Mouse (Mus musculus): Measurements from ENCODE around the gene Pdzd2. TPM values are rescaled to one million over a fixed set of nuclear protein-coding genes. Genes with fewer than 3 reads are reported as not detected.
A peak's percentile ranks its signal among the peaks of the same experiment; 100 is the strongest.

Pdzd2 gene
- polyA plus RNA-seq, 1 experiment from 2014 or later, result 114 TPM

GRCm38 (mm10) chr15:12314584-12314983, 425.1 kb downstream of the Pdzd2 start:
- no peak overlapping the region for H3K4me3 ChIP-seq (ENCODE audit: low read depth, low read length)
- H3K4me1 ChIP-seq (ENCODE audit: insufficient read depth, low read depth, low read length), result no peaks in the 10 kb centered on the region
- TF ChIP-seq CTCF (IDR thresholded peaks at IDR 0.05), result no peak
- no peak for TF ChIP-seq EP300 (IDR thresholded peaks at IDR 0.05)
- H3K9ac ChIP-seq (replicated peaks; ENCODE audit: low read depth), result no peak overlapping the region
- H3K36me3 ChIP-seq (ENCODE audit: insufficient read depth, low read length), result no peaks in the 10 kb centered on the region
- H3K4me2 ChIP-seq (replicated peaks; ENCODE audit: low read depth, low read length), result no peak overlapping the region
- H3K9me3 ChIP-seq (ENCODE audit: low read length), result no peaks in the 10 kb centered on the region
- no peak overlapping the region for H3K27ac ChIP-seq (ENCODE audit: low read length)
- ATAC-seq (no peak), DNase-seq (ENCODE audit: low spot score) (no peak)
- WGBS, result 68% methylated on average over 5 of the region's 5 CpGs
- no peaks in the 10 kb centered on the region for H3K27me3 ChIP-seq (replicated peaks; ENCODE audit: insufficient read depth, low read length)

DNA sequence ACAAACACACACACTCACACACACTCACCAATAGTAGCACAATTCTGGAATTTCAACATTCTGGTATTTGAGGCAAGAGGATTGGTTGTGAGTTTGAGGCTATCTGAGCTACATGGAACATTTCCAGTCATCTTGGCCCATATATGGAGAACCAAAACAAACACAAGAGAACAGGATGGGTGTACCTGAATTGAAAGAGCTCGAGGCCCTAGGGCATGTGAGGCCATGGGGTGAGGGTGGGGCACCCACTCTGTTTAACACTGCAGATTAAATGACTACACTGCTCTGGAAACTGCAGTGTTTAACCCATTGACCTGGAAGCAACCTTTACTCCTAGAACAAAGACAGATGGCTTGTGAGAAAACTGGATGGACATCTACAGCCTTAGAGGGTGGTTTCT, 426.5 kb downstream of the Pdzd2 start:
- DNase-seq (ENCODE audit: low spot score), result peak; percentile 28
- no peaks in the 10 kb centered on the region for H3K36me3 ChIP-seq (ENCODE audit: insufficient read depth, low read length)
- no peaks in the 10 kb centered on the region for H3K4me1 ChIP-seq (ENCODE audit: insufficient read depth, low read depth, low read length)
- TF ChIP-seq EP300 (IDR thresholded peaks at IDR 0.05) (no peak), CTCF (IDR thresholded peaks at IDR 0.05) (no peak)
- ATAC-seq, result peak; percentile 62
- H3K9me3 ChIP-seq (ENCODE audit: low read length), result no peaks in the 10 kb centered on the region
- H3K9ac ChIP-seq (replicated peaks; ENCODE audit: low read depth), result no peak overlapping the region
- no peak overlapping the region for H3K4me2 ChIP-seq (replicated peaks; ENCODE audit: low read depth, low read length)
- WGBS, result 9% methylated on average over 1 of the region's 1 CpGs
- no peaks in the 10 kb centered on the region for H3K27me3 ChIP-seq (replicated peaks; ENCODE audit: insufficient read depth, low read length)
- H3K27ac ChIP-seq (ENCODE audit: low read length), result no peak overlapping the region
- no peak overlapping the region for H3K4me3 ChIP-seq (ENCODE audit: low read depth, low read length)

DNA sequence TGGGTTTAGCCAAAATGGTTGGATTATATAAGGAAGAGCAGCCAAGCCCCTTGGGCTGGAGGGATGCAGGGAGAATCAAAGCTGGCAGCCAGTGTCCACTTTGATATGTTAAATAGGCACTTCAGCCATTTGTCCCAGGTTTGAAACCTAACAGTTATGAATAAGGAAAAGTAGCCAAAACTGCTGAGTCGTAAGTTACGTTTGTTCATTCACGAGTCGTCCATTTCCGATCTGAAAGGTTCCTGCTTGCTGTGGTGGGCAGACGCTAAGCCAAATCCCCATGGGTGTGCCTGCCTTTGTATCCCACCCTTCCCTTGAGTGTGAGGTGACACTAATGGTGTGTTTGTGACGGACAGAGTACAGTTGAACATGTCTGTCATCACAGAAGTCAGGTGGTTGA, 428.3 kb downstream of the Pdzd2 start:
- no peaks in the 10 kb centered on the region for H3K36me3 ChIP-seq (ENCODE audit: insufficient read depth, low read length)
- H3K4me3 ChIP-seq (ENCODE audit: low read depth, low read length), result no peak overlapping the region
- no peak overlapping the region for H3K9ac ChIP-seq (replicated peaks; ENCODE audit: low read depth)
- WGBS, result 71% methylated on average over 7 of the region's 7 CpGs
- no peaks in the 10 kb centered on the region for H3K27me3 ChIP-seq (replicated peaks; ENCODE audit: insufficient read depth, low read length)
- no peak for TF ChIP-seq CTCF (IDR thresholded peaks at IDR 0.05)
- TF ChIP-seq EP300 (IDR thresholded peaks at IDR 0.05), result no peak
- no peak for DNase-seq (ENCODE audit: low spot score)
- H3K9me3 ChIP-seq (ENCODE audit: low read length), result no peaks in the 10 kb centered on the region
- H3K4me1 ChIP-seq (ENCODE audit: insufficient read depth, low read depth, low read length), result peaks cover 2% of the 10 kb centered on the region; the same call in 1 of the 2 replicates
- H3K4me2 ChIP-seq (replicated peaks; ENCODE audit: low read depth, low read length), result no peak overlapping the region
- no peak overlapping the region for H3K27ac ChIP-seq (ENCODE audit: low read length)
- ATAC-seq, result no peak

- ATAC-seq (no peak), DNase-seq (ENCODE audit: low spot score) (no peak)
- 78% methylated on average over 4 of the region's 4 CpGs for WGBS
Observed at GRCm38 (mm10) chr15:12310676-12311075, 429.0 kb downstream of the Pdzd2 start.

More at GRCm38 (mm10) chr15:12310676-12311075, 429.0 kb downstream of the Pdzd2 start:
- peaks cover 3% of the 10 kb centered on the region; the same call in 1 of the 2 replicates for H3K4me1 ChIP-seq (ENCODE audit: insufficient read depth, low read depth, low read length)
- H3K4me2 ChIP-seq (replicated peaks; ENCODE audit: low read depth, low read length), result no peak overlapping the region
- H3K9me3 ChIP-seq (ENCODE audit: low read length), result no peaks in the 10 kb centered on the region
- no peaks in the 10 kb centered on the region for H3K36me3 ChIP-seq (ENCODE audit: insufficient read depth, low read length)
- H3K9ac ChIP-seq (replicated peaks; ENCODE audit: low read depth), result no peak overlapping the region
- no peak for TF ChIP-seq CTCF (IDR thresholded peaks at IDR 0.05)
- TF ChIP-seq EP300 (IDR thresholded peaks at IDR 0.05), result no peak
- H3K27ac ChIP-seq (ENCODE audit: low read length), result no peak overlapping the region
- no peak overlapping the region for H3K4me3 ChIP-seq (ENCODE audit: low read depth, low read length)
- H3K27me3 ChIP-seq (replicated peaks; ENCODE audit: insufficient read depth, low read length), result no peaks in the 10 kb centered on the region

Small RNAs within 50 kb of the gene (microRNA-seq; reads per million reads assigned to microRNA genes)
- gene Gm24135 (not detected), gene Gm24302 (not detected)

Other genes with a start within 250 kb of the Pdzd2 start
- gene 6030458C11Rik, start 84.7 kb upstream of the Pdzd2 start, polyA plus RNA-seq (2015; fragmentation: Nextera tagmentation; extraction: Ambion mirVana), result 17.4 and 17.7 TPM in 2 replicates
- gene Drosha, start 84.9 kb upstream of the Pdzd2 start, polyA plus RNA-seq (2015; fragmentation: Nextera tagmentation; extraction: Ambion mirVana), result 9.7 and 10.3 TPM in 2 replicates